Mouse (Mus musculus) midbrain, embryonic 15.5 days (tissue): ENCODE data around the gene Pkib. TPM values are rescaled to one million over a fixed set of nuclear protein-coding genes. Genes with fewer than 3 reads are reported as not detected.
A peak's percentile ranks its signal among the peaks of the same experiment; 100 is the strongest.

Experiments
- ATAC-seq: fragments of 200-750 bp; cut with Nextera tagmentation; replicated peaks from 2 replicates; pipeline ENCODE4 v1.8.0; 2017; ENCODE audit warnings: moderate TSS enrichment
- H3K27ac ChIP-seq: fragments of 300-500 bp; sonication (generic); 2 replicates; pipeline ENCODE4 v1.5.1; 2015; ENCODE audit warnings: mild to moderate bottlenecking, inconsistent platforms
- H3K27me3 ChIP-seq: fragments of 300-500 bp; sonication (generic); replicated peaks from 2 replicates; pipeline ENCODE4 v1.6.1; 2015; ENCODE audit warnings: inconsistent platforms
- H3K36me3 ChIP-seq: fragments of 300-500 bp; sonication (generic); replicated peaks from 2 replicates; pipeline ENCODE4 v1.6.1; 2015; ENCODE audit warnings: inconsistent platforms
- H3K4me1 ChIP-seq: fragments of 300-500 bp; sonication (generic); 2 replicates; pipeline ENCODE4 v1.6.1; 2015; ENCODE audit warnings: inconsistent platforms
- H3K4me2 ChIP-seq: fragments of 300-500 bp; sonication (generic); 2 replicates; pipeline ENCODE4 v1.6.1; 2015; ENCODE audit warnings: inconsistent platforms, mild to moderate bottlenecking, moderate library complexity
- H3K4me3 ChIP-seq: fragments of 300-500 bp; sonication (generic); 2 replicates; pipeline ENCODE4 v1.5.1; 2015; ENCODE audit warnings: mild to moderate bottlenecking, inconsistent platforms
- H3K9ac ChIP-seq: fragments of 300-500 bp; sonication (generic); 2 replicates; pipeline ENCODE4 v1.6.1; 2015; ENCODE audit warnings: mild to moderate bottlenecking, inconsistent platforms
- H3K9me3 ChIP-seq: fragments of 300-500 bp; sonication (generic); 2 replicates; pipeline ENCODE4 v1.6.1; 2016; ENCODE audit warnings: inconsistent platforms
- WGBS: fragments of 180-500 bp; shearing (Covaris S2); methylation state at CpG from one replicate; pipeline ENCODE4 v1.1.7; 2015; ENCODE audit warnings: mixed read lengths; 5-methylcytosine and 5-hydroxymethylcytosine counted together
- polyA plus RNA-seq: library from polyadenylated mRNA; unstranded; fragments of >200 nt; fragmentation: Nextera tagmentation; extraction: Ambion mirVana; gene quantifications from 2 replicates; pipeline ENCODE4 v1.2.1, GENCODE M21; 2015

Pkib gene
- 2.9 and 4.2 TPM in 2 replicates for polyA plus RNA-seq

DNA sequence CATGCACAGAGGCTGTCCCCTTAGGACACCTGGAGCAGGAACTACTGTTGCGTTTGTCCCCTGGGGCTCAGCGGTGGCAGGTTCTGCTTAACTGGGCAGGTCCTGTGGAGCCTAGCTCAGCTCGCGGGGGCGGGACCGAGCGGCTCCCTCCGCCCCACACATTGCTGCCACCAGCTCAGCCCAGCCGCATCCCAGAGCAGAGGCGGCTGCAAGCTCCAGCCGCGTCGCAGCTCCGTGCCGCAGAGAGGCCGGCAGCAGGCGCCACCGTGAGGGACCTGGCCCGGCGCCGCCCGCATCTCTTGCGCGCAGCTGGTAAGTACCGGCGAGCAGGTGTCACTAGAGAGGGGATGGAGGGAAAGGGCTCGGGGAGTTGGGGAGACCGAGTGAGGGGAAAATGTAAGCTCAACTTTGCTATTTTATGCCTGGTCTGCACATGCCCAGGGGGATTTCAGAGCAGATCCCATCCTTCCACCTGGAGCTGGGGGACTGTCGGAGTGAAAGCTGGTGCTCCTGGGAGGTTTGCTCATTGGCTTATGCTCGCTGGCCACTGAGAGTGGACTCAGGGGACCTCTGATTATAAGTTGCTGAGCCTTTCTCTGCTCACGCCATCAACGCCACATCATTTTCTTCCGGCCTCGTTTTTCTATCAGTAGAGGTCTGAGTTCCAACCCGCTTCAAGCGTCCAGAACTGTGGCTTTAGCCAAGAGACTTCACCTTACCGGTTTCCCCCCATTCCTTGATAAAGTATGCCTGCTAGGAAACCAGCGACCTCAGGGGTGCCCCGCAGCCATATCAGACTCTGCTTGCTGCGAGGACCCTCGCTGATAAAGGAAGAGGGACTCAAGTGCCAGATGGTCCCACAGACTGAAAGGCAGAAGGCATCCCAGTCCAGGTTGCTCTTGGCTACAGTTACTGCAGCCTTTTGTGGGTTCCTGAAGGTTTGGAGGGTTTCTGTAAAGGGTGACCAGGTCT lies at the start of gene Pkib:
Gene Pkib, plus strand, starts transcription at position 86 of the 972 bp plus-strand sequence.
- H3K4me1 ChIP-seq = peaks cover 6% of the 10 kb centered on the region
- H3K4me2 ChIP-seq = peak within 1 kb of the TSS; percentile 94
- peak within 1 kb of the TSS; percentile 62 for H3K4me3 ChIP-seq
- no peaks in the 10 kb centered on the region for H3K9me3 ChIP-seq
- under 1% methylated on average over 41 of the region's 41 CpGs for WGBS
- peak; percentile 98 for ATAC-seq
- H3K27ac ChIP-seq = no peak within 1 kb of the TSS
- H3K9ac ChIP-seq = peak within 1 kb of the TSS; percentile 60
- no peaks in the 10 kb centered on the region for H3K36me3 ChIP-seq
- H3K27me3 ChIP-seq = 0 out of 2 replicates have a peak, but pooled peaks cover 3% of the 10 kb centered on the region

DNA sequence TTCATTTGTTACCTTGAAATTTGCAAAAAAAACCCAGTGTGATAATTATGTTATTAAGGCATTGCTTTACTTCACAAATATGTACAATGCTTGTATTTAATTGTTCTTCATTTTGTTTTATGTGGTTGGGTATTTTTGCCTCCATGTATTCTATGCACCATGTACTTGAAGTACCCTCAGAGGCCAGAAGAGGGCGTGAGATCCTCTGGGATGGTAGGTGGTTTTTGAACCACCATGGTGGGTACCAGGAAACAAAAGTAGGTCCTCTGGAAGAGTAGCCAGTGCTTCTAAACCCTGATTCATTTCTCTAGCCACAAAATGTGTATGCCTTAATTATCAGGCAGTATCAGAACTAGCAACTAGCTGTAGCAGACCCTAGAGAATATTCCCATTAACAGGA lies 47.9 kb upstream of the Pkib start:
- H3K4me3 ChIP-seq = no peak overlapping the region
- no peaks in the 10 kb centered on the region for H3K27me3 ChIP-seq
- no peaks in the 10 kb centered on the region for H3K4me1 ChIP-seq
- H3K9me3 ChIP-seq = no peaks in the 10 kb centered on the region
- H3K36me3 ChIP-seq = no peaks in the 10 kb centered on the region
- no peak overlapping the region for H3K4me2 ChIP-seq
- ATAC-seq = no peak
- no peak overlapping the region for H3K9ac ChIP-seq
- WGBS = 41% methylated on average over 1 of the region's 1 CpGs
- H3K27ac ChIP-seq = no peak overlapping the region

DNA sequence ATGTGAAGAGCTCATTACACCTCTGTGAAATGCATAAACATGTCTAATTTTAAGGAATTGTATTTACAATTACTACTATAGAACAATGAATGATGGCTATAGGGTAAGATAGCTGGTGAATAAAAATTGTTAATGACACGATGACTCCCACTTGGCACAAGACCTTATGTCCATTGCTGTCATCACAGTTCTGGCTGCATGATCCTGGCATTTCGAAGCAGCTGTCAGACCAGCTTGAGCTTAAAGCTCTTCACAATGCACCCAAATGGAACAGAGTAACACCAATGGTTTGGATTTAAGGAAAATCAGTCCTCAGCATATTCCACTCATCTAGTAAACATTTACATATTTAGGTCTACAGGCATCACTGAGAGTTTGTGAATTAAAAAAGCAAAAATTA lies 37.5 kb upstream of the Pkib start:
- Histone ChIP-seq H3K4me1 (no peaks in the 10 kb centered on the region), H3K9ac (no peak overlapping the region), H3K4me2 (no peak overlapping the region), H3K36me3 (no peaks in the 10 kb centered on the region), H3K27me3 (no peaks in the 10 kb centered on the region), H3K9me3 (no peaks in the 10 kb centered on the region), H3K27ac (no peak overlapping the region), H3K4me3 (no peak overlapping the region)
- no peak for ATAC-seq
- 84% methylated on average over 2 of the region's 2 CpGs for WGBS

- no peaks in the 10 kb centered on the region for H3K27me3 ChIP-seq
- H3K9ac ChIP-seq = no peak overlapping the region
- 74% methylated on average over 2 of the region's 2 CpGs for WGBS
- no peaks in the 10 kb centered on the region for H3K4me1 ChIP-seq
- H3K4me2 ChIP-seq = no peak overlapping the region
- ATAC-seq = no peak
- H3K36me3 ChIP-seq = no peaks in the 10 kb centered on the region
- H3K9me3 ChIP-seq = no peaks in the 10 kb centered on the region
- no peak overlapping the region for H3K27ac ChIP-seq
- no peak overlapping the region for H3K4me3 ChIP-seq
Observed at GRCm38 (mm10) chr10:57597172-57597571, 34.6 kb upstream of the Pkib start.

GRCm38 (mm10) chr10:57602951-57603350 lies 28.8 kb upstream of the Pkib start:
- WGBS = 93% methylated on average over 4 of the region's 4 CpGs
- no peak overlapping the region for H3K4me3 ChIP-seq
- no peak for ATAC-seq
- no peak overlapping the region for H3K4me2 ChIP-seq
- H3K9ac ChIP-seq = no peak overlapping the region
- H3K4me1 ChIP-seq = no peaks in the 10 kb centered on the region
- H3K27ac ChIP-seq = no peak overlapping the region
- no peaks in the 10 kb centered on the region for H3K36me3 ChIP-seq
- no peaks in the 10 kb centered on the region for H3K9me3 ChIP-seq
- no peaks in the 10 kb centered on the region for H3K27me3 ChIP-seq

GRCm38 (mm10) chr10:57623311-57623710 lies 8.5 kb upstream of the Pkib start:
- no peak overlapping the region for H3K27ac ChIP-seq
- H3K4me1 ChIP-seq = no peaks in the 10 kb centered on the region
- H3K9ac ChIP-seq = no peak overlapping the region
- no peak overlapping the region for H3K4me3 ChIP-seq
- no peak overlapping the region for H3K4me2 ChIP-seq
- no peaks in the 10 kb centered on the region for H3K27me3 ChIP-seq
- H3K36me3 ChIP-seq = no peaks in the 10 kb centered on the region
- H3K9me3 ChIP-seq = no peaks in the 10 kb centered on the region
- no peak for ATAC-seq
- WGBS = 80% methylated on average over 10 of the region's 10 CpGs

- Histone ChIP-seq H3K27ac (no peak overlapping the region), H3K4me3 (no peak overlapping the region), H3K27me3 (0 out of 2 replicates have a peak, but pooled peaks cover under 1% of the 10 kb centered on the region), H3K4me2 (no peak overlapping the region), H3K4me1 (peaks cover 6% of the 10 kb centered on the region), H3K9ac (no peak overlapping the region), H3K36me3 (no peaks in the 10 kb centered on the region), H3K9me3 (no peaks in the 10 kb centered on the region)
- 86% methylated on average over 2 of the region's 2 CpGs for WGBS
- ATAC-seq = no peak
Observed at GRCm38 (mm10) chr10:57627773-57628172, 4.0 kb upstream of the Pkib start.

- no peak overlapping the region for H3K27ac ChIP-seq
- no peak overlapping the region for H3K4me3 ChIP-seq
- over 99% methylated on average over 2 of the region's 2 CpGs for WGBS
- no peak for ATAC-seq
- H3K4me1 ChIP-seq = peaks cover 6% of the 10 kb centered on the region
- no peaks in the 10 kb centered on the region for H3K36me3 ChIP-seq
- no peak overlapping the region for H3K9ac ChIP-seq
- H3K4me2 ChIP-seq = no peak overlapping the region
- 0 out of 2 replicates have a peak, but pooled peaks cover 3% of the 10 kb centered on the region for H3K27me3 ChIP-seq
- no peaks in the 10 kb centered on the region for H3K9me3 ChIP-seq
Observed at GRCm38 (mm10) chr10:57630557-57630956, 1.2 kb upstream of the Pkib start.

GRCm38 (mm10) chr10:57632868-57633240 lies 1.1 kb downstream of the Pkib start:
- no peak overlapping the region for H3K27ac ChIP-seq
- 81% methylated on average over 4 of the region's 4 CpGs for WGBS
- H3K4me1 ChIP-seq = peaks cover 6% of the 10 kb centered on the region
- ATAC-seq = no peak
- H3K4me2 ChIP-seq = peak overlapping the region; percentile 94
- H3K36me3 ChIP-seq = no peaks in the 10 kb centered on the region
- 0 out of 2 replicates have a peak, but pooled peaks cover 3% of the 10 kb centered on the region for H3K27me3 ChIP-seq
- H3K9me3 ChIP-seq = no peaks in the 10 kb centered on the region
- H3K4me3 ChIP-seq = peak overlapping the region; percentile 62
- H3K9ac ChIP-seq = no peak overlapping the region

DNA sequence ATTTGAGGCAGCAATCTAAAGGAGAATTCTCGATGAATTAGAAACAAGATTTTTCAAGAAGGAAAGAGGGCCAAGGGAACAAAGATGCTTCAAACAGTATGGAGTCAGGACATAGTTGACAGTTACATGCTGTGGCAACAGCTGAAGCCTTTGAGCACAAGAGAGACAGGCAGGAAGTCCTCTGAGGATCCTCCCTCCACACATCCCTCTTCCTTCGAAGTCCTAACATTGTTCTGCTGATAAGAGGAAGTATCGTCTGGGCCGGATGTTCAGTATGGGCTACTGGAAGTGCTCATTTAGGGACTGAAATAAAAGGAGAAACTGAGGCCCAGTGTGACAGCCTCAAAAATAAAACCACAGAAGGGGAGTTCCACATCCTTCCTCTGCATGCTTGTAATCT lies 5.2 kb downstream of the Pkib start:
- no peak overlapping the region for H3K9ac ChIP-seq
- WGBS = 78% methylated on average over 4 of the region's 4 CpGs
- H3K27me3 ChIP-seq = 0 out of 2 replicates have a peak, but pooled peaks cover 3% of the 10 kb centered on the region
- H3K4me1 ChIP-seq = peaks cover 6% of the 10 kb centered on the region
- H3K36me3 ChIP-seq = no peaks in the 10 kb centered on the region
- H3K4me3 ChIP-seq = no peak overlapping the region
- H3K27ac ChIP-seq = no peak overlapping the region
- no peaks in the 10 kb centered on the region for H3K9me3 ChIP-seq
- no peak overlapping the region for H3K4me2 ChIP-seq
- ATAC-seq = no peak

- Histone ChIP-seq H3K4me3 (no peak overlapping the region), H3K27ac (no peak overlapping the region), H3K4me2 (no peak overlapping the region), H3K27me3 (no peaks in the 10 kb centered on the region), H3K36me3 (no peaks in the 10 kb centered on the region), H3K9me3 (no peaks in the 10 kb centered on the region), H3K4me1 (no peaks in the 10 kb centered on the region), H3K9ac (no peak overlapping the region)
- ATAC-seq = no peak
- WGBS = 89% methylated on average over 4 of the region's 4 CpGs
Observed at GRCm38 (mm10) chr10:57638250-57638649, 6.5 kb downstream of the Pkib start.

GRCm38 (mm10) chr10:57639540-57639939 lies 7.8 kb downstream of the Pkib start:
- Histone ChIP-seq H3K27me3 (no peaks in the 10 kb centered on the region), H3K36me3 (no peaks in the 10 kb centered on the region), H3K27ac (no peak overlapping the region), H3K4me2 (no peak overlapping the region), H3K9ac (no peak overlapping the region), H3K9me3 (no peaks in the 10 kb centered on the region), H3K4me3 (no peak overlapping the region), H3K4me1 (no peaks in the 10 kb centered on the region)
- 82% methylated on average over 3 of the region's 3 CpGs for WGBS
- ATAC-seq = no peak

DNA sequence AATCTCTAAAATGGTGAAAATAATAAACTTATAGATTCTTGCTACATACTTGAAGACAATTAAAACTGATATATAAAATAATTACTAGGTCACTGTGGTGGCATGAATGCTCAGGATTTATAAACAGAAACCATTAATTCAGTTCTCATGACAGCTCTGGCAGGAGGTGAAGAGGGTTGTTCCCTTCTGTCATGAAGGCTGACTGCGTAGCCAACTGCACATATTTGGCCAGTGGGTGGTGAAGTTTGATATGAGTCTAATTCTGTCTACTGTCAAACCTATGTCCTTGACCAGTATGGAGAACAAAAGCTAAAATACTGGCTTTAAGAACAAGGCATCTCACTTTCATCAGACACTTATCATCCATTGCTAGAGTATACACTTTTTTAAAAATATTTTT lies 21.5 kb downstream of the Pkib start:
- no peak overlapping the region for H3K4me3 ChIP-seq
- no peaks in the 10 kb centered on the region for H3K36me3 ChIP-seq
- no peak for ATAC-seq
- H3K9ac ChIP-seq = no peak overlapping the region
- no peak overlapping the region for H3K27ac ChIP-seq
- 93% methylated on average over 1 of the region's 1 CpGs for whole genome bisulfite sequencing
- H3K27me3 ChIP-seq = no peaks in the 10 kb centered on the region
- no peaks in the 10 kb centered on the region for H3K4me1 ChIP-seq
- H3K9me3 ChIP-seq = no peaks in the 10 kb centered on the region
- no peak overlapping the region for H3K4me2 ChIP-seq
